Mouse (Mus musculus) kidney, adult 2 months (tissue): ENCODE data around the gene Rilp. TPM values are rescaled to one million over a fixed set of nuclear protein-coding genes. Genes with fewer than 3 reads are reported as not detected.

Source experiments
- DNase-seq: peaks from one replicate; pipeline ENCODE4 v3.0.0; 2021
- H3K27ac ChIP-seq: fragments of 200-500 bp; 2 replicates; pipeline ENCODE4 v1.5.1; 2012; ENCODE audit warnings: low read depth, low read length, control low read depth, inconsistent platforms; ENCODE audit not compliant: insufficient read depth
- H3K27me3 ChIP-seq: fragments of 200-500 bp; replicated peaks from 2 replicates; pipeline ENCODE4 v1.6.1; 2012; ENCODE audit warnings: mild to moderate bottlenecking, moderate library complexity, low read length, inconsistent platforms; ENCODE audit not compliant: control insufficient read depth, insufficient read depth
- H3K36me3 ChIP-seq: fragments of 200-500 bp; 2 replicates; pipeline ENCODE4 v1.6.1; 2012; ENCODE audit warnings: mild to moderate bottlenecking, moderate library complexity, low read length, inconsistent platforms; ENCODE audit not compliant: control insufficient read depth, insufficient read depth
- H3K4me1 ChIP-seq: fragments of 200-500 bp; 2 replicates; pipeline ENCODE4 v1.6.1; 2011; ENCODE audit warnings: low read length; ENCODE audit not compliant: control insufficient read depth, insufficient read depth
- H3K4me3 ChIP-seq: fragments of 200-500 bp; 2 replicates; pipeline ENCODE4 v1.5.1; 2011; ENCODE audit warnings: mild to moderate bottlenecking, low read depth, low read length, control low read depth; ENCODE audit not compliant: insufficient read depth
- CTCF ChIP-seq: fragments of 200-500 bp; conservative IDR thresholded peaks from 2 replicates; pipeline ENCODE4 v1.5.1; 2011; ENCODE audit warnings: low read depth, mild to moderate bottlenecking, control low read depth, low read length, moderate library complexity, mixed read lengths; ENCODE audit not compliant: insufficient read depth, insufficient read length
- POLR2A ChIP-seq: fragments of 200-500 bp; IDR thresholded peaks from one replicate; pipeline ENCODE4 v1.6.1; 2011; ENCODE audit warnings: low read depth, low read length, control low read depth
- WGBS: fragments of 180-500 bp; shearing (Covaris S2); methylation state at CpG from one replicate; pipeline ENCODE4 v1.1.7; 2018; 5-methylcytosine and 5-hydroxymethylcytosine counted together
- polyA plus RNA-seq: library from polyadenylated mRNA; depleted of rRNA; stranded (reverse); fragments of >200 nt; gene quantifications from 2 replicates; pipeline ENCODE4 v1.2.3, GENCODE M21; 2012

Gene Rilp
- polyA plus RNA-seq, 1 experiment, result 19.8 TPM

GRCm38 (mm10) chr11:75530325-75530724 is 20.4 kb downstream of the Rilp start:
- DNase-seq, result peak; percentile 95

GRCm38 (mm10) chr11:75530845-75531373 is 21.0 kb downstream of the Rilp start:
- Histone ChIP-seq H3K4me3 (peak overlapping the region; percentile 68), H3K4me1 (peaks cover 3% of the 10 kb centered on the region; the same call in 1 of the 2 replicates), H3K27me3 (no peaks in the 10 kb centered on the region), H3K36me3 (no peaks in the 10 kb centered on the region), H3K27ac (peak overlapping the region; percentile 96)
- DNase-seq, result no peak
- TF ChIP-seq POLR2A (no peak), CTCF (no peak)
- under 1% methylated on average over 31 of the region's 31 CpGs for WGBS

More at GRCm38 (mm10) chr11:75530325-75530724, 20.4 kb downstream of the Rilp start:
- TF ChIP-seq CTCF (peak; percentile 95), POLR2A (no peak)
- no peaks in the 10 kb centered on the region for H3K27me3 ChIP-seq
- H3K36me3 ChIP-seq, result no peaks in the 10 kb centered on the region
- H3K27ac ChIP-seq, result peak overlapping the region; percentile 96
- WGBS, result under 1% methylated on average over 10 of the region's 10 CpGs
- H3K4me3 ChIP-seq, result peak overlapping the region; percentile 68
- H3K4me1 ChIP-seq, result peaks cover 3% of the 10 kb centered on the region; the same call in 1 of the 2 replicates

DNA sequence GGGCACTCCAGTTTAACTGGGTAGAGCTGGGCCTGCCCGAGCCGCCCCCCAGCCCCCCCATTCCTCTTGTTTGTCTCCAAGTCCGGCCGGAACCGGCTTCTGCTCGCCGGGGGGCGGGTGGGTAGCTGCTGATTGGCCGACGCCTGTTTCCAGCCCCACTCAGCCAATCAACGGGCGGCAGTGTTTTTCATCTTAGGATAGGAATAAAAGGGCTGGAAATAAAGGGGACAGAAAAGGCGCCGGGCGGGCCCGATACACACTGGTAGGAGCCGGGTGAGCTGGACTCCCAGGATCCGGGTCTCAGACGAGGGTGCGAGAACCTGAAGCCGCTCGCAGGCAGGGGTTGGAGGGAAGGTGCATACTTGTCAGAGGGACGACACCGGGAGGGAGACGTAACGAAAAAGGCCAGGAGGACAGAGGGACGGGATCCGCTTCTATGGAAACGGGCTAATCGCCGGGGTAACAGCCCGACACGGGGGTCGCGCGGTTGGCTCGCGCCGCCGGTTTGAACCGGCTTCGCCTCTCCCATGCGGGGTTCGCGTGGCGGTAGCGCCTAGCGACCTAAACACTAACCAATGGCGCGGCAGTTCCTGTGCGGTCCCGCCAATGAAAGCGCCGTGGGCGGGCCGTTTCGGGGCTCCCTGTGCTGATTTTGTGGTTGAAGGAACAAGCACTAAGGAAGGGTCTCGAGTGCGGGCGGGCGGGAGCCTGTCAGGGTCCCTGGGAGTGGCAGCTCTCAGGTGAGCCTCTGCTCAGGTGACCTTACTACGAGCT is 21.8 kb downstream of the Rilp start, which contains the start of gene Slc43a2:
Gene Slc43a2, plus strand, starts transcription at position 226 of the 774 bp plus-strand sequence.
- H3K27ac ChIP-seq, result peak within 1 kb of the TSS; percentile 96
- peaks cover 3% of the 10 kb centered on the region; the same call in 1 of the 2 replicates for H3K4me1 ChIP-seq
- TF ChIP-seq CTCF (no peak), POLR2A (peak; percentile 10)
- no peaks in the 10 kb centered on the region for H3K36me3 ChIP-seq
- H3K27me3 ChIP-seq, result no peaks in the 10 kb centered on the region
- peak within 1 kb of the TSS; percentile 68 for H3K4me3 ChIP-seq
- DNase-seq, result peak; percentile 98
- under 1% methylated on average over 62 of the region's 62 CpGs for WGBS

DNA sequence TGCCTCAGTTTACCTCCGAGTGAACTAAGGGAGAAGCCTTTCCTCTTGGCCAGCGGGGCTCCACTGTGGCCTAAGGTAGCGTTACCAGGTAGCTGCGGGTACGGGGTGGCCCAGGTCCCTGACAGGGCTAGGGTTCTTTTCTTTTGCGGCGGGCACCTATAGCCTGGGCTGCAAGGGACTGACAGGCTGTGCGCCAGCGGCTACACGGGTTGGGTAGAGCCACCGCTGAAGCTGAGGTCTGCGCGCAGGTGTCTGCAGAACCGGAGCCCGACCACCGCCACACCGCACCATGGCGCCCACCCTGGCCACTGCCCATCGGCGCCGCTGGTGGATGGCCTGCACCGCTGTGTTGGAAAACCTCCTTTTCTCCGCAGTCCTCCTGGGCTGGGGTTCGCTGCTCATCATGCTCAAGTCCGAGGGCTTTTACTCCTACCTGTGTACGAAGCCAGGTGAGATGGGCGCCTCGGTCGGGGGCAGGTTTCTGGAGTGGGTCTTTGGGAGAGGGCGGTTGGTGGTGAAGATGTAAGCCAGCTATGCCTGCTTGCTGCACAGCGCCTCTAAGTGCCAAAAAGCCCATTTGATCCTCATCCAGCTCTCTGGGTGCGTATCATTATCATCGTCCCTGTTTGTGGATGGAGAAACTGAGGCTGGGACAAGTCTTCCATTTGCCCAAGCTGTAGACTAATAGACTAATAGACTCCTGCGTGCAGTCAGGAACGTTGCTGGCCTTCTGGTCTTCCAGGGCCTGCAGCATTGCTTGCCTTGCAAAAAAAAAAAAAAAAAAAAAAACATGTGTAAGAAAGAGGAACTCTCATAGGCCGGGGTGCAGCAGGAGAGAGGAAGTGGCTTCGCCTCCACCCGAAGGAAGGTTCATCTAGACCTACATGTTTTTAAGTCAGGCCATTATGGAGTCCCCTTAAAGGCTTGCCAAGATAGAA is 22.7 kb downstream of the Rilp start:
- H3K4me3 ChIP-seq, result peak overlapping the region; percentile 68
- DNase-seq, result peak; percentile 60
- WGBS, result 8% methylated on average over 38 of the region's 38 CpGs
- H3K27me3 ChIP-seq, result no peaks in the 10 kb centered on the region
- H3K36me3 ChIP-seq, result no peaks in the 10 kb centered on the region
- peak; percentile 8 for TF ChIP-seq POLR2A
- TF ChIP-seq CTCF, result no peak
- peaks cover 6% of the 10 kb centered on the region for H3K4me1 ChIP-seq
- peak overlapping the region; percentile 91 for H3K27ac ChIP-seq

DNA sequence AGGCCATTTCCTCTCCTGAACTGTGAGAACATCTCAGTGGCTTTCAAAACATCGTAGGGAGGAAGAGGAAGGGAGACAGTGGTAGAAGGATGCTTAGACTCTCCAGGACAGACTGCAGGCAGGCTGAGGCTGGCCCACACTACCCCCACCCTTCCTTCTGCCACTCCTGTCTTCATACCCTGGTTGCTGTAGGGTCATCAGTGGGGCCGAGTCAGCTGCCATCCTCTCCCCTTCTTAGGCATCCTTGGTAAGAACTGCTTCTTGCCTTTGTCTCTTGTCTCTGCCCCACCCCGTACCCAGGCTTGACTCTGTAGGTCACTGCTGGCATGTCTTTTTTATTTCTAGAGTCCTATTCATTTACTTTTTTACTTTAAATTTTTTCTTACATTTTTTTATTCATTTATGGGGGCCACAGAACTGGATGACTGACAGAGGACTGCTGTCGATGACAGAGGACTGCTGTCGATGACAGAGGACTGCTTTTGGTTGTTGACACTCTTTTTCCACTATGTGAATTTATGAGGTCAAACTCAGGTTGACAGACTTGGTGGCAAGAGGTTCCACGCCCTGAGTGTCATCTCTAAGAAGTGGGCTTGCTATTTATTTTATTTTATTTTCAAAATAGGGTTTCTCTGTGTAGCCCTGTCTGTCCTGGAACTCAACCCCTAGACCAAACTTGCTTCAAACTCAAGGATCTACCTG is 23.6 kb downstream of the Rilp start:
- H3K36me3 ChIP-seq, result no peaks in the 10 kb centered on the region
- H3K4me3 ChIP-seq, result peak overlapping the region; percentile 68
- peaks cover 10% of the 10 kb centered on the region for H3K4me1 ChIP-seq
- DNase-seq, result no peak
- TF ChIP-seq CTCF (no peak), POLR2A (no peak)
- H3K27ac ChIP-seq, result peak overlapping the region; percentile 91
- WGBS, result 45% methylated on average over 6 of the region's 6 CpGs
- no peaks in the 10 kb centered on the region for H3K27me3 ChIP-seq

- whole genome bisulfite sequencing, result 27% methylated on average over 4 of the region's 4 CpGs
- peaks cover 10% of the 10 kb centered on the region for H3K4me1 ChIP-seq
- H3K27me3 ChIP-seq, result no peaks in the 10 kb centered on the region
- TF ChIP-seq CTCF, result no peak
- TF ChIP-seq POLR2A, result no peak
- H3K27ac ChIP-seq, result peak overlapping the region; percentile 91
- peak; percentile 90 for DNase-seq
- no peaks in the 10 kb centered on the region for H3K36me3 ChIP-seq
- H3K4me3 ChIP-seq, result peak overlapping the region; percentile 12; the same call in 1 of the 2 replicates
These were observed 24.6 kb downstream of the Rilp start for GRCm38 (mm10) chr11:75534286-75535033.
